Mouse (Mus musculus) liver, postnatal 0 days (tissue): ENCODE measurements at regions not wholly inside any gene's neighbourhood (a gene's known extent, or its start where the extent isn't known, plus 50 kb on each side); places are given as distances from the start of the nearest gene placed in this dataset.

Experiments used
- CTCF ChIP-seq: sonication (generic); IDR thresholded peaks from 2 replicates; pipeline ENCODE4 v1.5.1; 2016; ENCODE audit warnings: antibody characterized with exemption, low read depth
- EP300 ChIP-seq: IDR thresholded peaks from 2 replicates; pipeline ENCODE4 v1.6.1; 2016; ENCODE audit warnings: antibody characterized with exemption, low read depth, mild to moderate bottlenecking

DNA sequence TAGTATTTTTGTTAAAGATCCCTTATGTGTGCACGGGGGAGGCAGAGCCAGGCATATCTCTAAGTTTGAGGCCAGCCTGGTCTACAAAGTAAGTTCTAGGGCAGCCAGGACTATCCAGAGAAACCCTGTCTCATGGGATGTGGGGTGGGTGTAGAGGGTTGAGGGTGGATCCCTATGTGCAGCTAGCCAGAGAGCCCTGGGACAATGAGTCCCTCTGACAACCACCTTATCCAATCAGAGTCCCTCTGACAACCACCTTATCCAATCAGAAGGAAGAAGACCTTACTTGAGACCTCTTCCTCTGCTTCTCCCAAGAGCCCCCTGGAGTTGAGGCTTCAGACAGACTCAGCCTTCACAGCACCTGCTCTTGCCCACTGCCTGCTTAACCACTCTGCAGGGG is 56.6 kb upstream of the Zmiz1 start:
- no peak for TF ChIP-seq CTCF
- no peak for TF ChIP-seq EP300
